Mouse (Mus musculus): Measurements from ENCODE around the gene Grn.

- TF ChIP-seq CTCF (IDR thresholded peaks at IDR 0.05; ENCODE audit: low read depth) (no peak), EP300 (IDR thresholded peaks at IDR 0.05; ENCODE audit: low read depth) (no peak)
Measured at GRCm38 (mm10) chr11:102480111-102480510, 50.0 kb downstream of the Grn start.
